In genomic region chr7:142478574-142478973, GRCm38 (mm10) we compare ENCODE assay signal across 18 mouse cellular contexts. TPM values are rescaled to one million over a fixed set of nuclear protein-coding genes. Genes with fewer than 3 reads are reported as not detected.
DNase-seq lines count a peak whose midpoint lies in the region; ATAC-seq and TF ChIP-seq lines count a peak whose summit lies in the region.
"Had no signal": no experiment of that assay in that cellular context is flagged by ENCODE, and none has a peak within 500 bp of the region (broad histone marks: within the 10 kb centered on the region; RNA-seq: fewer than 3 reads in every experiment).

No protein-coding gene starts in this region.

- H3K4me3 ChIP-seq in forebrain, embryonic 10.5 days, result no peak overlapping the region
- no peak overlapping the region for H3K4me3 ChIP-seq in forebrain, embryonic 12.5 days (replicated peaks)
- no peak overlapping the region for H3K4me3 ChIP-seq in kidney, postnatal 0 days (replicated peaks; ENCODE audit: low read depth, low read length)
- no peak overlapping the region for H3K4me3 ChIP-seq in heart, embryonic 15.5 days
- no peak overlapping the region for H3K4me3 ChIP-seq in limb, embryonic 15.5 days
- H3K4me3 ChIP-seq: erythroblast, embryonic 14.5 days; neural tube, embryonic 15.5 days had no signal

- ATAC-seq in forebrain, embryonic 12.5 days (ENCODE audit: low FRiP score), result no peak
- no peak for ATAC-seq in kidney, postnatal 0 days (replicated peaks; ENCODE audit: low FRiP score, low read depth)
- no peak for ATAC-seq in heart, embryonic 15.5 days (replicated peaks; ENCODE audit: insufficient number of reproducible peaks, insufficient read depth, low FRiP score, low read depth)
- ATAC-seq in limb, embryonic 15.5 days (ENCODE audit: insufficient number of reproducible peaks, low FRiP score, low TSS enrichment, low read depth), result no peak
- no peak for ATAC-seq in erythroid progenitor cell, adult 5-6 weeks (replicated peaks; ENCODE audit: low FRiP score, poor library complexity, severe bottlenecking)
- ATAC-seq: midbrain, embryonic 16.5 days; Patski had no signal

- no peak for DNase-seq in forebrain, embryonic 10.5 days (ENCODE audit: extremely low spot score, low spot score)
- no peak for DNase-seq in kidney, postnatal 0 days (ENCODE audit: low spot score)
- no peak for DNase-seq in kidney, adult 18-20 months
- DNase-seq in kidney, postnatal 25 days, result no peak
- DNase-seq: cerebellum, adult 9-11 months; kidney, adult 8-10 months; layer of hippocampus, postnatal 36 days; right cerebral cortex, adult 18-20 months had no signal

- H3K27ac ChIP-seq in forebrain, embryonic 10.5 days, result peak overlapping the region; percentile 22; the same call in 1 of the 2 replicates
- H3K27ac ChIP-seq in forebrain, embryonic 12.5 days, result no peak overlapping the region
- H3K27ac ChIP-seq in kidney, postnatal 0 days, result peak overlapping the region; percentile 33; the same call in 1 of the 2 replicates
- peak overlapping the region; percentile 96 for H3K27ac ChIP-seq in heart, embryonic 15.5 days
- H3K27ac ChIP-seq in limb, embryonic 15.5 days, result peak overlapping the region; percentile 97
- H3K27ac ChIP-seq: neural tube, embryonic 15.5 days had no signal

- H3K27me3 ChIP-seq in forebrain, embryonic 10.5 days (ENCODE audit: poor library complexity, severe bottlenecking), result peaks cover 16% of the 10 kb centered on the region; the same call in 1 of the 2 replicates
- no peaks in the 10 kb centered on the region for H3K27me3 ChIP-seq in forebrain, embryonic 12.5 days
- H3K27me3 ChIP-seq in kidney, postnatal 0 days (ENCODE audit: insufficient read depth, low read length), result no peaks in the 10 kb centered on the region
- H3K27me3 ChIP-seq in heart, embryonic 15.5 days, result no peaks in the 10 kb centered on the region
- no peaks in the 10 kb centered on the region for H3K27me3 ChIP-seq in limb, embryonic 15.5 days
- H3K27me3 ChIP-seq: neural tube, embryonic 15.5 days; Patski had no signal

- H3K9ac ChIP-seq in forebrain, embryonic 12.5 days, result no peak overlapping the region
- 0 out of 2 replicates have a peak overlapping the region, but pooled peaks have one; percentile 27 for H3K9ac ChIP-seq in kidney, postnatal 0 days (ENCODE audit: low read depth, low read length)
- no peak overlapping the region for H3K9ac ChIP-seq in heart, embryonic 15.5 days
- H3K9ac ChIP-seq in limb, embryonic 15.5 days, result no peak overlapping the region
- H3K9ac ChIP-seq: neural tube, embryonic 15.5 days had no signal

- TF ChIP-seq CTCF in kidney, postnatal 0 days (IDR thresholded peaks at IDR 0.05; ENCODE audit: low read depth), result no peak

- H3K36me3 ChIP-seq in forebrain, embryonic 10.5 days (replicated peaks), result no peaks in the 10 kb centered on the region
- no peaks in the 10 kb centered on the region for H3K36me3 ChIP-seq in forebrain, embryonic 12.5 days (replicated peaks)
- H3K36me3 ChIP-seq in kidney, postnatal 0 days (ENCODE audit: insufficient read depth, low read length), result no peaks in the 10 kb centered on the region
- H3K36me3 ChIP-seq in heart, embryonic 15.5 days, result no peaks in the 10 kb centered on the region
- no peaks in the 10 kb centered on the region for H3K36me3 ChIP-seq in limb, embryonic 15.5 days
- H3K36me3 ChIP-seq: neural tube, embryonic 15.5 days had no signal

- H3K9me3 ChIP-seq in forebrain, embryonic 10.5 days, result no peaks in the 10 kb centered on the region
- no peaks in the 10 kb centered on the region for H3K9me3 ChIP-seq in forebrain, embryonic 12.5 days
- H3K9me3 ChIP-seq in kidney, postnatal 0 days (replicated peaks; ENCODE audit: low read length), result no peaks in the 10 kb centered on the region
- H3K9me3 ChIP-seq in heart, embryonic 15.5 days (replicated peaks), result no peaks in the 10 kb centered on the region
- no peaks in the 10 kb centered on the region for H3K9me3 ChIP-seq in limb, embryonic 15.5 days
- H3K9me3 ChIP-seq: neural tube, embryonic 15.5 days had no signal

- 65% methylated on average over 2 of the region's 2 CpGs for whole genome bisulfite sequencing in forebrain, embryonic 10.5 days
- 51% methylated on average over 2 of the region's 2 CpGs for WGBS in forebrain, embryonic 12.5 days
- 73% methylated on average over 2 of the region's 2 CpGs for WGBS in kidney, postnatal 0 days
- 78% methylated on average over 2 of the region's 2 CpGs for WGBS in heart, embryonic 15.5 days
- 88% methylated on average over 2 of the region's 2 CpGs for WGBS in limb, embryonic 15.5 days

- H3K4me1 ChIP-seq in forebrain, embryonic 10.5 days, result peaks cover 41% of the 10 kb centered on the region
- peaks cover 27% of the 10 kb centered on the region for H3K4me1 ChIP-seq in forebrain, embryonic 12.5 days
- H3K4me1 ChIP-seq in kidney, postnatal 0 days (replicated peaks; ENCODE audit: insufficient read depth, low read length), result peaks cover 24% of the 10 kb centered on the region
- H3K4me1 ChIP-seq in heart, embryonic 15.5 days (replicated peaks), result peaks cover 83% of the 10 kb centered on the region
- peaks cover 73% of the 10 kb centered on the region for H3K4me1 ChIP-seq in limb, embryonic 15.5 days

- H3K4me2 ChIP-seq in forebrain, embryonic 12.5 days, result no peak overlapping the region
- peak overlapping the region; percentile 0; the same call in 1 of the 2 replicates for H3K4me2 ChIP-seq in kidney, postnatal 0 days (ENCODE audit: low read length)
- peak overlapping the region; percentile 45 for H3K4me2 ChIP-seq in heart, embryonic 15.5 days
- no peak overlapping the region for H3K4me2 ChIP-seq in limb, embryonic 15.5 days
- H3K4me2 ChIP-seq: neural tube, embryonic 15.5 days had no signal

RNA-seq across cellular contexts. Expression of gene Lsp1, which starts 18.0 kb away (rescaled TPM):
- polyA plus RNA-seq in forebrain, embryonic 10.5 days (2016; fragmentation: Nextera tagmentation; extraction: Ambion mirVana), result 10.7 and 12.0 TPM in 2 replicates
- polyA plus RNA-seq in forebrain, embryonic 12.5 days (2016; fragmentation: Nextera tagmentation; extraction: Ambion mirVana), result 5.4 and 6.3 TPM in 2 replicates
- polyA plus RNA-seq in kidney, postnatal 0 days (2015; fragmentation: Nextera tagmentation; extraction: Ambion mirVana), result 161 and 165 TPM in 2 replicates
- polyA plus RNA-seq in heart, embryonic 15.5 days (2015; fragmentation: Nextera tagmentation; extraction: Ambion mirVana), result 49.6 and 83.5 TPM in 2 replicates
- 57.3 and 63.3 TPM in 2 replicates for polyA plus RNA-seq in limb, embryonic 15.5 days (2015; fragmentation: Nextera tagmentation; extraction: Ambion mirVana)
- 88.0 and 115 TPM in 2 replicates for total RNA-seq in erythroid progenitor cell, adult 5-6 weeks (2015; ENCODE audit: low replicate concordance)
- 64.5 and 76.5 TPM in 2 replicates for total RNA-seq in erythroid progenitor cell, adult 5-6 weeks (2017; ENCODE audit: low replicate concordance)

RNA-seq across cellular contexts. Expression of gene Tnnt3, which starts 20.1 kb away (rescaled TPM):
- 0.33 and 1.1 TPM in 2 replicates for polyA plus RNA-seq in forebrain, embryonic 10.5 days (2016; fragmentation: Nextera tagmentation; extraction: Ambion mirVana)
- polyA plus RNA-seq in forebrain, embryonic 12.5 days (2016; fragmentation: Nextera tagmentation; extraction: Ambion mirVana), result 0.78 TPM in 1 of 2 replicates, not detected in the other
- 3.4 TPM in 2 replicates for polyA plus RNA-seq in kidney, postnatal 0 days (2015; fragmentation: Nextera tagmentation; extraction: Ambion mirVana)
- polyA plus RNA-seq in heart, embryonic 15.5 days (2015; fragmentation: Nextera tagmentation; extraction: Ambion mirVana), result 4.6 and 4.8 TPM in 2 replicates
- 154 and 517 TPM in 2 replicates for polyA plus RNA-seq in limb, embryonic 15.5 days (2015; fragmentation: Nextera tagmentation; extraction: Ambion mirVana)
- not detected in 2 replicates for total RNA-seq in erythroid progenitor cell, adult 5-6 weeks (2015; ENCODE audit: low replicate concordance)
- total RNA-seq in erythroid progenitor cell, adult 5-6 weeks (2017; ENCODE audit: low replicate concordance), result not detected in 2 replicates
- total RNA-seq: layer of hippocampus, postnatal 36 days had no signal
- polyA plus RNA-seq: erythroblast, embryonic 14.5 days had no signal

RNA-seq across cellular contexts. Expression of gene Tnni2, which starts 37.0 kb away (rescaled TPM):
- polyA plus RNA-seq in forebrain, embryonic 10.5 days (2016; fragmentation: Nextera tagmentation; extraction: Ambion mirVana), result 0.46 and 1.4 TPM in 2 replicates
- polyA plus RNA-seq in forebrain, embryonic 12.5 days (2016; fragmentation: Nextera tagmentation; extraction: Ambion mirVana), result 1.3 TPM in 1 of 2 replicates, not detected in the other
- 2.2 and 3.0 TPM in 2 replicates for polyA plus RNA-seq in kidney, postnatal 0 days (2015; fragmentation: Nextera tagmentation; extraction: Ambion mirVana)
- polyA plus RNA-seq in heart, embryonic 15.5 days (2015; fragmentation: Nextera tagmentation; extraction: Ambion mirVana), result 16.8 and 16.9 TPM in 2 replicates
- 136 and 529 TPM in 2 replicates for polyA plus RNA-seq in limb, embryonic 15.5 days (2015; fragmentation: Nextera tagmentation; extraction: Ambion mirVana)
- total RNA-seq in erythroid progenitor cell, adult 5-6 weeks (2015; ENCODE audit: low replicate concordance), result not detected in 2 replicates
- total RNA-seq in erythroid progenitor cell, adult 5-6 weeks (2017; ENCODE audit: low replicate concordance), result not detected in 2 replicates
- total RNA-seq: layer of hippocampus, postnatal 36 days had no signal
- polyA plus RNA-seq: erythroblast, embryonic 14.5 days had no signal

RNA-seq across cellular contexts. Expression of gene Syt8, which starts 43.9 kb away (rescaled TPM):
- 0.18 TPM in 1 of 2 replicates, not detected in the other for polyA plus RNA-seq in forebrain, embryonic 10.5 days (2016; fragmentation: Nextera tagmentation; extraction: Ambion mirVana)
- not detected in 2 replicates for polyA plus RNA-seq in forebrain, embryonic 12.5 days (2016; fragmentation: Nextera tagmentation; extraction: Ambion mirVana)
- polyA plus RNA-seq in kidney, postnatal 0 days (2015; fragmentation: Nextera tagmentation; extraction: Ambion mirVana), result 2.5 and 4.8 TPM in 2 replicates
- 0.48 and 1.7 TPM in 2 replicates for polyA plus RNA-seq in heart, embryonic 15.5 days (2015; fragmentation: Nextera tagmentation; extraction: Ambion mirVana)
- 6.3 and 6.7 TPM in 2 replicates for polyA plus RNA-seq in limb, embryonic 15.5 days (2015; fragmentation: Nextera tagmentation; extraction: Ambion mirVana)
- total RNA-seq in erythroid progenitor cell, adult 5-6 weeks (2015; ENCODE audit: low replicate concordance), result not detected in 2 replicates
- total RNA-seq in erythroid progenitor cell, adult 5-6 weeks (2017; ENCODE audit: low replicate concordance), result not detected in 2 replicates
- total RNA-seq: adrenal gland, adult 18-20 months; hematopoietic stem cell, adult 5-6 weeks; layer of hippocampus, postnatal 36 days had no signal
- polyA plus RNA-seq: erythroblast, embryonic 14.5 days; midbrain, embryonic 16.5 days had no signal

RNA-seq across cellular contexts. Expression of gene Mrpl23, which starts 53.9 kb away (rescaled TPM):
- 15.8 and 16.1 TPM in 2 replicates for polyA plus RNA-seq in forebrain, embryonic 10.5 days (2016; fragmentation: Nextera tagmentation; extraction: Ambion mirVana)
- 10.8 and 15.9 TPM in 2 replicates for polyA plus RNA-seq in forebrain, embryonic 12.5 days (2016; fragmentation: Nextera tagmentation; extraction: Ambion mirVana)
- polyA plus RNA-seq in kidney, postnatal 0 days (2015; fragmentation: Nextera tagmentation; extraction: Ambion mirVana), result 21.3 and 22.6 TPM in 2 replicates
- polyA plus RNA-seq in heart, embryonic 15.5 days (2015; fragmentation: Nextera tagmentation; extraction: Ambion mirVana), result 17.0 and 18.7 TPM in 2 replicates
- polyA plus RNA-seq in limb, embryonic 15.5 days (2015; fragmentation: Nextera tagmentation; extraction: Ambion mirVana), result 28.8 and 30.5 TPM in 2 replicates
- 9.6 TPM in 1 of 2 replicates, not detected in the other for total RNA-seq in erythroid progenitor cell, adult 5-6 weeks (2015; ENCODE audit: low replicate concordance)
- total RNA-seq in erythroid progenitor cell, adult 5-6 weeks (2017; ENCODE audit: low replicate concordance), result 0.13 TPM in 1 of 2 replicates, not detected in the other

Comparison
In these comparisons a context has a peak if more than half of its experiments do, and no peak if none do; other contexts are left out.
1. H3K4me2 ChIP-seq: peak in kidney, postnatal 0 days (single experiment) and heart, embryonic 15.5 days (single experiment); none in forebrain, embryonic 12.5 days (single experiment) and limb, embryonic 15.5 days (single experiment).
2. RNA of gene Tnnt3, which starts 20.1 kb away (polyA plus RNA-seq): 154 to 517 TPM in limb, embryonic 15.5 days; 4.6 to 4.8 TPM in heart, embryonic 15.5 days, 3.4 TPM in kidney, postnatal 0 days, 0.33 to 1.1 TPM in forebrain, embryonic 10.5 days and 0.78 TPM in forebrain, embryonic 12.5 days; every median in the first group is over 10 times any median in the second.